Mouse (Mus musculus) right cerebral cortex, postnatal 25 days (tissue): Measurements from ENCODE around the gene Oscp1.
A peak's percentile ranks its signal among the peaks of the same experiment; 100 is the strongest.

Experiments
- DNase-seq: peaks from one replicate; pipeline ENCODE4 v3.0.0; 2022

Gene Oscp1

GRCm38 (mm10) chr4:126058134-126058996 is at the start of gene Oscp1:
Gene Oscp1, plus strand, starts transcription at chr4:126058565.
- DNase-seq: peak; percentile 95

DNA sequence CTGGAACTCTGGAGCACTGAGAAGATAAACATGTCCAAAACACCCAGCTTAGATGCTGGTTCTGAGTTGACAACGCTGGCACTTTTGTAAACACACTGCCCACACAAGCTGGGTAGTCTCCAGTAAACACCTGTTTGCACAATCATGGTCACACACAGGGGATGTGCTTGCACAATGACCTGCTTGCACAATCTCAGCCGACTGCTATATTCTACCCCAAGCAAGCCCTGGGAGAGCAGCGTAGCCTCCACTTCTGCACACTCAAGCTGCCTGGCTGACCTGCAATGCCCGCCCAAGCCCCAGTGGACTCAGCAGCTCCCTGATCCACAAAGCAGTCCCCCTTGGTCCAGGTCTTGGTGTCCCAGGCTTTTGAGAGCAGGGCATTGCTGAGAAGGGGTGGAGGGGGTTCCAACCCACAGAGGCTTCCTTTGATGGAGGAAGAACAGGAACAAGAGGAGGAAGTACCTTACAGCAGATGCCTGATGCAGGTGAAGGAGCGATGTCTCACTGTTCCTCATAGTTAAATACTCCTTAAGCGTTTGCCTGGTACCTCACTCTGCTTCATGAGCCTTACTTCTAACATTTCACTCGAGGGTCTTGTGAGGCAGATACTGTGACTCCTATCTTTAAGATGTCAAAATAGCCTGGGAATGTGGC is 40.6 kb upstream of the Oscp1 start:
- DNase-seq: no peak

GRCm38 (mm10) chr4:126018966-126019538 is 39.3 kb upstream of the Oscp1 start:
- DNase-seq: no peak

DNA sequence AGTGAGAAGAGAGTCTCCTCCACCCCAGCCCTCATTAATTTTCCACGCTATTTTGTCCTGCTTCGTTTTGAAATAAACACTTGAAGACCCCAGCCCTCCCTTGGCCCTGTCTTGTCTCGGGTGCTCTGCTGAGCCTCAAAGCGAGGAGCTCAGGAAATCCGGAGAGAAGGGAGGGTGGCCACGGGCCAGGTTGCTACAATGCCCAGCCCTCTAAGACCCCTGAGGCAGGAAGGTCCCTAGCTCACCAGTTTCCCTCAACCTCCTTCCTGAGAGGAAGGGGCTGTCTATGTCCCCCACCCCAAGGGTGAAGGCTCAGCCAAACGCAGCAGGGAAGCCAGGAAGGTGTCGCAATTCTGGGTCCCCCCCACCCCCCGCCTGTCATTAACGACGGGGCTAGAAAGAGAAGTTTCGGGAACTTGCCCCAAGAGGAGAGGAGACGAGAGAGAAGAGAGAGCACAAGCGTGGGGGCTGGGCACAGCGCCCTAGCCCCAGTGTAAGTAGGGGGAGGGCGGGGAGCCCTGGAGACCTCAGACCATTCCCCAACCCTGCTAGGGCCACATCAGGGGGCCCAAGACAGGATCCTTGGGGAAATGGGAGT is 34.0 kb upstream of the Oscp1 start, which contains the start of gene Csf3r:
Gene Csf3r, plus strand, starts transcription at position 248 of the 598 bp plus-strand sequence.
- no peak for DNase-seq

DNA sequence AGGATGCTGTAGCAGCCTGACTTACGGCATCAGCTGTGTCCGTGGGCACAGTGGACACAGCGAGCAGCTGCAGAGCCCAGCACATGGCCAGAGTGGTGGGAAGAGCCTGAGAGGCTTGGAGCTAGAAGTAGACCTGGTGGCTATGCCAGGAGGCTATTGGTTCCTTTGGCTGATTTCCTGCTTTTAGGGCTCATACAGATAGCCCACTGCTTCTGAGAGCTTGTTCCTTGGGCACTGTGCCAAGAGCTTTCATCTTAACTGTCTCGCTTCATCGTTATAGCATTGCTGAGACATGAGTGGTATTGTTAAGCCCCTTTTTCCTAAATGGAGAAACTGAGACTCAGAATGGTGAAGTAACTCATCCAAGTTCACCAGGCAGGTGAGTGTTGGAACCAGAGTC is 32.6 kb upstream of the Oscp1 start:
- DNase-seq: no peak

- DNase-seq: no peak
Observed at GRCm38 (mm10) chr4:126027980-126028379, 30.4 kb upstream of the Oscp1 start.

GRCm38 (mm10) chr4:126029042-126029441 is 29.3 kb upstream of the Oscp1 start:
- no peak for DNase-seq

- no peak for DNase-seq
Observed at GRCm38 (mm10) chr4:126030705-126031104, 27.7 kb upstream of the Oscp1 start.

DNA sequence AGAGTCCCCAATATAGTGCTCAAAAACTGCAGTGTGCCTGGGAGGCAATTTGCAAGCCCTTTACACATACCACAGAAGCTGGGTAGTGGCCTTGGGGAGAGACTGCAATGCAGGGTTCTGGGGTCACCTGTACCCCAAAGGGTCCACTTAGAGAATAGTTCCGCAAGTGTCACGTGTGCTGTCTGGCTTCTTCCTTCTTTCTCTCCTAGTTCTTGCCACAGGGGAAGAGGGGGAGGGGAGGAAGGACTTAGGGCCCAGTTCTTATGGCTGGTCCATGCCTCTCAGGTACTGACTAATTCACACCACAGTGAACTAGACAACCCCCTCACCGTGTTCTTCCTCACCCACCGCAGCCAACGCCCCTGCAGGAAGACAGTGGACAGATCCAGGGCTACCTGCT is 23.0 kb upstream of the Oscp1 start:
- DNase-seq: no peak

DNA sequence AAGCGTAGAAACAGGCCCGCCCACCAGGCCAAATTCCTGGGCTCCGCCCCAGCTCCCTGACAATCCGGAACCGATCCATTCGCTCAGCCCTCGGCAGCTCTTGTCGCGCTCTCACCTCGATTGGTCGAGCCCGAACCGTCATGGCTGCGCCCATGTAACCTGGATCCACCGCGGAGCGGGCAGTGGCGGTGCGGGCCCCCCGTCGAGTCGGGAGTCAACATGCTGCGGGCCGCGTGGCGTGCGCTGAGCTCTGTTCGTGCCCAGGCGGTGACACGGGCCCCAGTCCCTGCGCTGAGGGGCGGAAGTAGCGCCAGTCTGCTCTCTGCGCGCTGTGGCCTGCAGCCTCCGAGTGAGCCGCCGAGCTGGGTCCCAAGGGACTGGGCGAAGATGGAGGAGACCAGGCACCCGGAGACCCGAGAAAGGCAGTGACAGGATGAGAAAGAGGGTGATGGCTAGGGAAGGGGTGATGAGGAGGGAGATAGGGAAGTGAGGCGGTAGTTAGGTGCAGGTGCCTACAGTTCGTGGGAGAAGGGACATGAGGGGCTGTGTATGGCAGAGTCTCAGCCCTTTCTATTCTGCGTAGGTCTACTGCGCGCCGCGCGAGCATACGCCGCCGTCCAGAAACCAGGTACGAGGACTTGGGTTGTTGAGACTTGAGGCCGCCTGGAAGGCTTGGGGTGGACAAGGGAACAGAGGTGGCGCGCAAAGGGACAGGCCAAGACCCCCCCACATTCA is 11.3 kb upstream of the Oscp1 start, which contains the start of gene Mrps15:
Gene Mrps15, plus strand, starts transcription at position 75 of the 735 bp plus-strand sequence.
- DNase-seq: peak; percentile 86

DNA sequence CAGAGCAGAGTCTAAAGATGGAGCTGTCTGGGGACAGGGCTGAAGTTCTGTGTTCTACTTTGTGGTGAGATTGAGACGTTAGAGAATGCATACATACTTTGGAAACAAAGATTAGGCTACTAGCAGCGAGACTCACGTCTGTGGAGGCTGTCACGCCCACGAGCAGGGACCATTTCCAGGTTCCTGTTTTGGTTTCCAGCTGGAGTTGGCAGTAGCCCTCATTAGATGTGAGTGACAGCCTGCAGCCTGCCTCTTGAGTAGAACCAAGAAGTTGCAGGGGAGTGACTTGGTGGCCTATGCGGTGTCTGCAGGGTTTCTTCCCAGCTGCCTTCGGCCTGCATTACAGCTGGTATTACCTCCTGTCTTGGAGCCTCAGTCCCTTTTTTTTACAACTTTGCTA is 6.7 kb upstream of the Oscp1 start:
- peak; percentile 32 for DNase-seq

DNA sequence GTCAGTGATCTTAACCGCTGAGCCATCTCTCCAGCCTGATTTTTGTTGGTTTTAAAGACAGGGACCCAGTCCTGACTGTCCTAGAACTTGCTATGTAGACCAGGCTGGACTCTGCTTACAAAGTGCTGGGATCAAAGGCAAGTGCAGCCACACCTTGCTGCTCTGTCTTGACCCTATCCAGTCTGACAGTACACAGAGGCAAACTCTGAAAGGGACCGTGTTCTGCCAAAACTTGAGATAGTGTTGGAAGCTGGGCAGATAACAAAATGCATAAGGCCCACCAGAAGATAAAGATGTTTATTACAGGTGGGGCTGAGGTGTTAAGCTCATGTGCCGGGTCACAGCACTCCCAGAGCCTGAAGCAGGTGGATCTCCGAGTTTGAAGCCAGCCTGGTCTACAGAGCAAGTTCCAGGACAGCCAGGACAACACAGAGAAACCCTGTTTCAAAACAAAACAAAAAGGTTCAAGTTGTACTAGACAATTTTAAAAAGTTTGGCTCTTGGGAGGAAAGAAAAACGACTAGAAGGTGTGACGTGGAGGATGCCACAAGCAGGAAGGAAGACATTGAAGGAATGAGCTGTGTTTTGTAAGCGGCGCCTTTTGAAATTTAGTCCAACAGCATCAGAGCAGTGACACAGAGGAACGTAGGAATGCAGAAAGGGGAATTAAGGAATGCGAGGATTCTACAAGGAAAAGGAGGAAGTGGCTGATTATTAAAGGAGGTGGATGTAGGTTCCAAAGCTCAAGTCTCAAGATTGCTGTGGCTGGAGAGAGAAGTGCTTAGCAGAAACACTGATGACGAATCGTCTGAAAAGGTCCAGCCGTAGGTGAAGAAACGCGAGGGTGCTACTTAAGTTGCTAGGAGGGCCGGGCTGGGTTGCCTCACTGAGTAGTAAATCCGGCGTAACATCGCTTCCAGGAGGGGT is 895 bp upstream of the Oscp1 start:
- no peak for DNase-seq

DNA sequence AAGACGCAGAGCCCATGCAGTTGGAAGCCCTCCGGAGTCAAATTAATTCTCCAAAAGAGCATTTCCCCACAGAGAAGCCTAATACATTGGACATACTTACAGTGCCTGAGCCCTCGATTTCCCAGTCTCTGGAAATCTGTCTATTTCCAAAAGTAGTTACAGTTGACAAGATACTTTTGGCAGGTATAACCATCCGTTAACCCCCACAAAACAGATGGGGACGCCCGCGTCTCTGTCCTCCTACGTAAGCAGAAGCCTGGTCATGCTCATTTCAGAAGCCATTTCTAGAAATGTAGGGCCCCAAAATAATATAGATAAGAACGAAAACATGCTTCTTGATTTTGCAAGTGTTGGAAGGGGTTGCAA is 615 bp downstream of the Oscp1 start:
- DNase-seq: peak; percentile 69

- no peak for DNase-seq
Observed at GRCm38 (mm10) chr4:126062856-126063255, 4.5 kb downstream of the Oscp1 start.

GRCm38 (mm10) chr4:126065241-126065640 is 6.9 kb downstream of the Oscp1 start:
- DNase-seq: peak; percentile 32

- DNase-seq: no peak
Observed at GRCm38 (mm10) chr4:126067401-126068077, 9.2 kb downstream of the Oscp1 start.

DNA sequence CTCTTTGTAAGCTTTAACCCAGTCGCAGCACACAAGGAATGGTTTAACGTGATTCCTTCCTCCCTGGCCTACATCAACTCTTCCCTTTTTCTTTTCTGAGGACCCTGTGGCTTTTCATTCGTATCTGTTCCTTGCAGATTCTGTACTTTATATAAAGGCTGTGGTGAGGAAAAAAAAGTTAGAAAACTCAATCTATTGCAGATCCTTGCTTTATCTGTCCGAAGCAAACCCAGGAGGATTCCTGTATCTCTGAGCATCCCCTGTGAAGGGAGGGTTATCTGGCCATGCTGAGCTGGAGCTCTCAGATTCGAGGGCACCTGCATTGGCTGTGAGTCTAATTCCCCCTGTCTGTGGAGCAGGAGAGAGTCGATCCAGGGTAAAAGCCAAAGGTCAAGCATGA is 10.5 kb downstream of the Oscp1 start:
- no peak for DNase-seq

GRCm38 (mm10) chr4:126077833-126078232 is 19.5 kb downstream of the Oscp1 start:
- DNase-seq: no peak

GRCm38 (mm10) chr4:126079266-126079665 is 20.9 kb downstream of the Oscp1 start:
- no peak for DNase-seq

DNA sequence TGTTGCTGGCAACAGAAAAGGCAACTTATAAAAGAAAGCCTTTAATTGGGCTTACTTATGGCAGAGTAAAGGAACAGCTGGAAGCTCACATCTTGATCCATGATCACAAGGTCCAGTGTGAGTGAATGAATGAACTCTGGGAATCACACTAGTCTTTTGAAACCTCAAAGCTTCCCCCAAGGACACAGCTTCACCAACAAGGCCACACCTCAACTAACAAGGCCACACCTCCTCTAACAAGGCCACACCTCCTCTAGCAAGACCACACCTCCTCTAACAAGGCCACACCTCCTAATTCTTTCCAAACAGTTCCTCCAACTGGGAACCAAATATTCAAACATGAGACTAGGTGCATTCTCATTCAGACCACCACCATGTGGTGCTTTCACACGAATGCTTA is 23.2 kb downstream of the Oscp1 start:
- DNase-seq: no peak

GRCm38 (mm10) chr4:126083021-126083420 is 24.7 kb downstream of the Oscp1 start:
- DNase-seq: no peak
